Mouse (Mus musculus) olfactory bulb, adult 2 months (tissue): ENCODE data around the gene Vwa2. TPM values are rescaled to one million over a fixed set of nuclear protein-coding genes. Genes with fewer than 3 reads are reported as not detected.

ENCODE experiments used
- H3K27ac ChIP-seq: fragments of 200-500 bp; 2 replicates; pipeline ENCODE4 v1.5.1; 2012; ENCODE audit warnings: low read depth, low read length; ENCODE audit not compliant: insufficient read depth
- H3K4me1 ChIP-seq: fragments of 200-500 bp; 2 replicates; pipeline ENCODE4 v1.6.1; 2012; ENCODE audit warnings: low read length; ENCODE audit not compliant: control insufficient read depth, insufficient read depth
- H3K4me3 ChIP-seq: fragments of 200-500 bp; 2 replicates; pipeline ENCODE4 v1.5.1; 2012; ENCODE audit warnings: mild to moderate bottlenecking, low read depth, low read length, moderate library complexity; ENCODE audit not compliant: insufficient read depth
- CTCF ChIP-seq: fragments of 200-500 bp; IDR thresholded peaks from 2 replicates; pipeline ENCODE4 v1.5.1; 2012; ENCODE audit warnings: low read depth, mild to moderate bottlenecking, low read length, moderate library complexity; ENCODE audit not compliant: insufficient read depth
- POLR2A ChIP-seq: fragments of 200-500 bp; IDR thresholded peaks from 2 replicates; pipeline ENCODE4 v1.6.1; 2012; ENCODE audit warnings: mild to moderate bottlenecking, low read depth, low read length, moderate library complexity; ENCODE audit not compliant: insufficient read depth
- WGBS: fragments of 180-500 bp; shearing (Covaris S2); methylation state at CpG from one replicate; pipeline ENCODE4 v1.1.7; 2018; 5-methylcytosine and 5-hydroxymethylcytosine counted together
- polyA plus RNA-seq: library from polyadenylated mRNA; stranded (reverse); fragments of >200 nt; gene quantifications from 2 replicates; pipeline ENCODE4 v1.2.4, GENCODE M21; 2012; ENCODE audit warnings: low replicate concordance; ENCODE audit not compliant: missing spikeins, insufficient read depth, insufficient read length

The Vwa2 gene
- polyA plus RNA-seq, 1 experiment, result not detected

GRCm38 (mm10) chr19:56954857-56955256 lies 80.8 kb downstream of the Vwa2 start:
- TF ChIP-seq POLR2A, result no peak
- no peak for TF ChIP-seq CTCF
- Histone ChIP-seq H3K4me3 (no peak overlapping the region), H3K27ac (no peak overlapping the region), H3K4me1 (peaks cover 10% of the 10 kb centered on the region)
- WGBS, result 91% methylated on average over 13 of the region's 13 CpGs

- Histone ChIP-seq H3K27ac (peak overlapping the region; percentile 17; the same call in 1 of the 2 replicates), H3K4me3 (no peak overlapping the region), H3K4me1 (peaks cover 10% of the 10 kb centered on the region)
- TF ChIP-seq POLR2A (no peak), CTCF (no peak)
- 69% methylated on average over 20 of the region's 20 CpGs for WGBS
Measured at GRCm38 (mm10) chr19:56955568-56956513, 81.8 kb downstream of the Vwa2 start.

- H3K4me3 ChIP-seq, result no peak overlapping the region
- H3K27ac ChIP-seq, result no peak overlapping the region
- H3K4me1 ChIP-seq, result peaks cover 10% of the 10 kb centered on the region
- WGBS, result 92% methylated on average over 4 of the region's 4 CpGs
- TF ChIP-seq POLR2A, result no peak
- no peak for TF ChIP-seq CTCF
Measured at GRCm38 (mm10) chr19:56958011-56958410, 84.0 kb downstream of the Vwa2 start.

GRCm38 (mm10) chr19:56958582-56959021 lies 84.6 kb downstream of the Vwa2 start:
- no peak for TF ChIP-seq CTCF
- 74% methylated on average over 6 of the region's 6 CpGs for WGBS
- Histone ChIP-seq H3K4me1 (peaks cover 10% of the 10 kb centered on the region), H3K27ac (no peak overlapping the region), H3K4me3 (no peak overlapping the region)

GRCm38 (mm10) chr19:56959057-56959456 lies 85.0 kb downstream of the Vwa2 start:
- TF ChIP-seq POLR2A (no peak), CTCF (no peak)
- Histone ChIP-seq H3K27ac (no peak overlapping the region), H3K4me3 (no peak overlapping the region), H3K4me1 (peaks cover 10% of the 10 kb centered on the region)
- 83% methylated on average over 2 of the region's 2 CpGs for WGBS

- 75% methylated on average over 3 of the region's 3 CpGs for WGBS
- Histone ChIP-seq H3K4me1 (peaks cover 10% of the 10 kb centered on the region), H3K27ac (no peak overlapping the region), H3K4me3 (no peak overlapping the region)
- TF ChIP-seq POLR2A, result no peak
- no peak for TF ChIP-seq CTCF
Measured at GRCm38 (mm10) chr19:56959601-56960000, 85.6 kb downstream of the Vwa2 start.

Other genes with a start within 250 kb of the Vwa2 start
- gene Adrb1, start 152.1 kb upstream of the Vwa2 start, polyA plus RNA-seq, result not detected in 2 replicates
- not detected in 2 replicates for gene Ccdc186, start 52.1 kb upstream of the Vwa2 start, polyA plus RNA-seq
- not detected in 2 replicates for gene Tdrd1, start 48.0 kb upstream of the Vwa2 start, polyA plus RNA-seq
- not detected in 2 replicates for gene Afap1l2, start 134.0 kb downstream of the Vwa2 start, polyA plus RNA-seq